Mouse (Mus musculus): ENCODE data around the gene Sgk1.

Sgk1 gene

GRCm38 (mm10) chr10:21974801-21975200, 92.8 kb downstream of the Sgk1 start:
- no peak for DNase-seq (ENCODE audit: low spot score)

- no peak for DNase-seq (ENCODE audit: low spot score)
Observed at GRCm38 (mm10) chr10:21975384-21975783, 93.4 kb downstream of the Sgk1 start.

- no peak for DNase-seq (ENCODE audit: low spot score)
Observed at GRCm38 (mm10) chr10:21976253-21976652, 94.3 kb downstream of the Sgk1 start.

- peak; percentile 16 for DNase-seq (ENCODE audit: low spot score)
Observed at GRCm38 (mm10) chr10:21978421-21978820, 96.4 kb downstream of the Sgk1 start.

GRCm38 (mm10) chr10:21979286-21979965, 97.4 kb downstream of the Sgk1 start:
- DNase-seq (ENCODE audit: low spot score) = no peak

- no peak for DNase-seq (ENCODE audit: low spot score)
Observed at GRCm38 (mm10) chr10:21980780-21981435, 98.9 kb downstream of the Sgk1 start.

GRCm38 (mm10) chr10:21982303-21982702, 100.3 kb downstream of the Sgk1 start:
- DNase-seq (ENCODE audit: low spot score) = no peak

- DNase-seq (ENCODE audit: low spot score) = no peak
Observed at GRCm38 (mm10) chr10:21988489-21988888, 106.5 kb downstream of the Sgk1 start.

GRCm38 (mm10) chr10:21991351-21991840, 109.4 kb downstream of the Sgk1 start:
- peak; percentile 54 for DNase-seq (ENCODE audit: low spot score)

GRCm38 (mm10) chr10:21991986-21992833, 110.2 kb downstream of the Sgk1 start:
- DNase-seq (ENCODE audit: low spot score) = no peak

GRCm38 (mm10) chr10:21992834-21993514, 111.0 kb downstream of the Sgk1 start:
- peak; percentile 71 for DNase-seq (ENCODE audit: low spot score)

GRCm38 (mm10) chr10:21993515-21994373, 111.8 kb downstream of the Sgk1 start:
- DNase-seq (ENCODE audit: low spot score) = peak; percentile 44

GRCm38 (mm10) chr10:21994431-21994914, 112.5 kb downstream of the Sgk1 start:
- peak; percentile 91 for DNase-seq (ENCODE audit: low spot score)

- DNase-seq (ENCODE audit: low spot score) = no peak
Observed at GRCm38 (mm10) chr10:21995221-21995620, 113.2 kb downstream of the Sgk1 start.

- no peak for DNase-seq (ENCODE audit: low spot score)
Observed at GRCm38 (mm10) chr10:21995661-21996308, 113.8 kb downstream of the Sgk1 start.

GRCm38 (mm10) chr10:21996660-21997447, 114.9 kb downstream of the Sgk1 start:
- no peak for DNase-seq (ENCODE audit: low spot score)

- DNase-seq (ENCODE audit: low spot score) = no peak
Observed at GRCm38 (mm10) chr10:21997550-21998204, 115.7 kb downstream of the Sgk1 start.

- no peak for DNase-seq (ENCODE audit: low spot score)
Observed at GRCm38 (mm10) chr10:21998503-21999180, 116.7 kb downstream of the Sgk1 start.
